Mouse (Mus musculus): ENCODE results near the gene Zfp740.

GRCm38 (mm10) chr15:102202971-102203834 is at the start of gene Zfp740:
- TF ChIP-seq CTCF (conservative IDR thresholded peaks at IDR 0.05; ENCODE audit: low read length) (no peak), NANOG (IDR thresholded peaks at IDR 0.05; ENCODE audit: borderline replicate concordance, low read length) (no peak), POU5F1 (IDR thresholded peaks at IDR 0.05; ENCODE audit: borderline replicate concordance, low read length) (no peak)

Measured in E14TG2a.4 (cell line).